Mouse (Mus musculus) neural tube, embryonic 12.5 days (tissue): ENCODE data around the gene Gk5. TPM values are rescaled to one million over a fixed set of nuclear protein-coding genes. Genes with fewer than 3 reads are reported as not detected.

Source experiments
- polyA plus RNA-seq: library from polyadenylated mRNA; unstranded; fragments of >200 nt; fragmentation: Nextera tagmentation; extraction: Ambion mirVana; gene quantifications from 2 replicates; pipeline ENCODE4 v1.2.1, GENCODE M21; 2016

Gk5 gene
- polyA plus RNA-seq, 1 experiment from 2014 or later = 4.1 TPM

Other genes with a start within 250 kb of the Gk5 start
- gene Xrn1, start 164.6 kb upstream of the Gk5 start, polyA plus RNA-seq = 19.8 and 22.5 TPM in 2 replicates
- 50.3 and 57.8 TPM in 2 replicates for gene Tfdp2, start 76.9 kb downstream of the Gk5 start, polyA plus RNA-seq
- gene Atp1b3, start 245.1 kb downstream of the Gk5 start, polyA plus RNA-seq = 165 and 168 TPM in 2 replicates